Mouse (Mus musculus): Measurements from ENCODE around the gene Btbd7.

- TF ChIP-seq CTCF (IDR thresholded peaks at IDR 0.05; ENCODE audit: low read depth) (peak; percentile 66), EP300 (IDR thresholded peaks at IDR 0.05; ENCODE audit: low read depth) (no peak)
Observed at GRCm38 (mm10) chr12:102885735-102886134, 7.5 kb upstream of the Btbd7 start.
